Mouse (Mus musculus) stomach, embryonic 14.5 days (tissue): ENCODE results near the gene Nbr1. TPM values are rescaled to one million over a fixed set of nuclear protein-coding genes. Genes with fewer than 3 reads are reported as not detected.
"Not testable (repeated sequence)": the region's sequence is repeated elsewhere in the genome, so short reads cannot be mapped to it uniquely, and the experiment has no call there.

Source experiments
- ATAC-seq: fragments of 200-750 bp; cut with Nextera tagmentation; 2 replicates; pipeline ENCODE4 v1.8.0; 2017; ENCODE audit warnings: low read depth, moderate TSS enrichment; ENCODE audit not compliant: insufficient number of reproducible peaks, insufficient read depth, low FRiP score
- H3K27ac ChIP-seq: fragments of 300-500 bp; sonication (generic); 2 replicates; pipeline ENCODE4 v1.5.1; 2014; ENCODE audit warnings: mild to moderate bottlenecking, low read length, moderate library complexity, mixed read lengths
- H3K27me3 ChIP-seq: fragments of 300-500 bp; sonication (generic); 2 replicates; pipeline ENCODE4 v1.6.1; 2014; ENCODE audit warnings: low read length, control low read depth, mixed read lengths; ENCODE audit not compliant: control insufficient read depth, insufficient read depth
- H3K36me3 ChIP-seq: fragments of 300-500 bp; sonication (generic); 2 replicates; pipeline ENCODE4 v1.6.1; 2014; ENCODE audit warnings: mild to moderate bottlenecking, control low read depth, low read length, moderate library complexity, mixed read lengths; ENCODE audit not compliant: control insufficient read depth, insufficient read depth
- H3K4me1 ChIP-seq: fragments of 300-500 bp; sonication (generic); 2 replicates; pipeline ENCODE4 v1.6.1; 2014; ENCODE audit warnings: low read length, control low read depth, mixed read lengths; ENCODE audit not compliant: control insufficient read depth, insufficient read depth
- H3K4me2 ChIP-seq: fragments of 300-500 bp; sonication (generic); replicated peaks from 2 replicates; pipeline ENCODE4 v1.6.1; 2014; ENCODE audit warnings: low read depth, low read length, control low read depth
- H3K4me3 ChIP-seq: fragments of 300-500 bp; sonication (generic); 2 replicates; pipeline ENCODE4 v1.5.1; 2014; ENCODE audit warnings: low read depth, low read length, control low read depth
- H3K9ac ChIP-seq: fragments of 300-500 bp; sonication (generic); replicated peaks from 2 replicates; pipeline ENCODE4 v1.6.1; 2014; ENCODE audit warnings: low read depth, mild to moderate bottlenecking, control low read depth, low read length, moderate library complexity, mixed read lengths
- H3K9me3 ChIP-seq: fragments of 300-500 bp; sonication (generic); 2 replicates; pipeline ENCODE4 v1.6.1; 2016; ENCODE audit warnings: low read depth, low read length, control low read depth; ENCODE audit not compliant: control insufficient read depth
- WGBS: fragments of 180-500 bp; shearing (Covaris S2); extraction: QIAGEN DNeasy Blood & Tissue Kit; methylation state at CpG from one replicate; pipeline ENCODE4 v1.1.7; 2014; 5-methylcytosine and 5-hydroxymethylcytosine counted together
- polyA plus RNA-seq: library from polyadenylated mRNA; unstranded; fragments of >200 nt; fragmentation: Nextera tagmentation; extraction: Ambion mirVana; gene quantifications from 2 replicates; pipeline ENCODE4 v1.2.1, GENCODE M21; 2014

Gene Nbr1
- polyA plus RNA-seq, 1 experiment from 2014 or later = 59.8 TPM

GRCm38 (mm10) chr11:101562391-101562790 is 10.4 kb downstream of the Nbr1 start:
- H3K4me2 ChIP-seq = no peak overlapping the region
- no peak overlapping the region for H3K4me3 ChIP-seq
- 44% methylated on average over 5 of the region's 5 CpGs for WGBS
- H3K9ac ChIP-seq = no peak overlapping the region
- H3K36me3 ChIP-seq = peaks cover 68% of the 10 kb centered on the region
- ATAC-seq = no peak
- H3K27me3 ChIP-seq = no peaks in the 10 kb centered on the region
- H3K9me3 ChIP-seq = no peaks in the 10 kb centered on the region
- H3K27ac ChIP-seq = no peak overlapping the region
- no peaks in the 10 kb centered on the region for H3K4me1 ChIP-seq

- H3K4me2 ChIP-seq = no peak overlapping the region
- WGBS = 82% methylated on average over 3 of the region's 3 CpGs
- H3K27me3 ChIP-seq = no peaks in the 10 kb centered on the region
- H3K9ac ChIP-seq = no peak overlapping the region
- no peaks in the 10 kb centered on the region for H3K9me3 ChIP-seq
- no peak overlapping the region for H3K4me3 ChIP-seq
- no peak for ATAC-seq
- peaks cover 82% of the 10 kb centered on the region for H3K36me3 ChIP-seq
- H3K4me1 ChIP-seq = no peaks in the 10 kb centered on the region
- H3K27ac ChIP-seq = no peak overlapping the region
Observed at GRCm38 (mm10) chr11:101568421-101568820, 16.5 kb downstream of the Nbr1 start.

GRCm38 (mm10) chr11:101576116-101576515 is 24.2 kb downstream of the Nbr1 start:
- 81% methylated on average over 6 of the region's 6 CpGs for WGBS
- H3K36me3 ChIP-seq = peaks cover 80% of the 10 kb centered on the region

GRCm38 (mm10) chr11:101581081-101581764 is 29.3 kb downstream of the Nbr1 start:
- H3K36me3 ChIP-seq = peaks cover 31% of the 10 kb centered on the region
- H3K27ac ChIP-seq = no peak overlapping the region
- H3K27me3 ChIP-seq = no peaks in the 10 kb centered on the region
- no peak for ATAC-seq
- no peak overlapping the region for H3K4me2 ChIP-seq
- H3K9ac ChIP-seq = no peak overlapping the region
- no peaks in the 10 kb centered on the region for H3K4me1 ChIP-seq
- H3K4me3 ChIP-seq = no peak overlapping the region
- no peaks in the 10 kb centered on the region for H3K9me3 ChIP-seq
- 67% methylated on average over 6 of the region's 6 CpGs for WGBS

More at GRCm38 (mm10) chr11:101576116-101576515, 24.2 kb downstream of the Nbr1 start:
- ATAC-seq = no peak
- H3K27ac ChIP-seq = no peak overlapping the region
- H3K4me2 ChIP-seq = no peak overlapping the region
- no peaks in the 10 kb centered on the region for H3K27me3 ChIP-seq
- H3K9me3 ChIP-seq = no peaks in the 10 kb centered on the region
- no peak overlapping the region for H3K4me3 ChIP-seq
- H3K4me1 ChIP-seq = no peaks in the 10 kb centered on the region
- no peak overlapping the region for H3K9ac ChIP-seq

- H3K9me3 ChIP-seq = no peaks in the 10 kb centered on the region
- 0 out of 2 replicates have a peak within 1 kb of the TSS, but pooled peaks have one; percentile 1 for H3K9ac ChIP-seq
- peak; percentile 79; the same call in 1 of the 2 replicates for ATAC-seq
Observed at GRCm38 (mm10) chr11:101582054-101583035, 30.4 kb downstream of the Nbr1 start, which contains the start of gene Tmem106a. Gene Tmem106a (plus strand): TSS chr11:101582242.

GRCm38 (mm10) chr11:101583205-101583604 is 31.3 kb downstream of the Nbr1 start:
- H3K4me3 ChIP-seq = no peak overlapping the region
- no peak overlapping the region for H3K4me2 ChIP-seq
- no peaks in the 10 kb centered on the region for H3K4me1 ChIP-seq
- no peaks in the 10 kb centered on the region for H3K27me3 ChIP-seq
- no peak overlapping the region for H3K27ac ChIP-seq
- 90% methylated on average over 2 of the region's 2 CpGs for WGBS
- peaks cover 11% of the 10 kb centered on the region for H3K36me3 ChIP-seq
- no peak for ATAC-seq
- H3K9ac ChIP-seq = no peak overlapping the region
- no peaks in the 10 kb centered on the region for H3K9me3 ChIP-seq

More at GRCm38 (mm10) chr11:101582054-101583035, 30.4 kb downstream of the Nbr1 start, which contains the start of gene Tmem106a:
- Histone ChIP-seq H3K4me1 (no peaks in the 10 kb centered on the region), H3K27me3 (no peaks in the 10 kb centered on the region), H3K4me2 (peak within 1 kb of the TSS; percentile 46), H3K27ac (no peak within 1 kb of the TSS), H3K4me3 (peak within 1 kb of the TSS; percentile 27), H3K36me3 (peaks cover 20% of the 10 kb centered on the region)
- 19% methylated on average over 30 of the region's 31 CpGs for WGBS

GRCm38 (mm10) chr11:101585031-101585430 is 33.1 kb downstream of the Nbr1 start:
- H3K4me2 ChIP-seq, H3K9me3 ChIP-seq, H3K4me3 ChIP-seq, H3K36me3 ChIP-seq, H3K9ac ChIP-seq, H3K27me3 ChIP-seq, H3K4me1 ChIP-seq, ATAC-seq, H3K27ac ChIP-seq: not testable (repeated sequence)
- 100% methylated on average over 1 of the region's 1 CpGs for WGBS

GRCm38 (mm10) chr11:101585805-101586204 is 33.9 kb downstream of the Nbr1 start:
- Histone ChIP-seq H3K9me3 (no peaks in the 10 kb centered on the region), H3K4me1 (no peaks in the 10 kb centered on the region), H3K4me2 (no peak overlapping the region), H3K27me3 (no peaks in the 10 kb centered on the region), H3K9ac (no peak overlapping the region), H3K27ac (no peak overlapping the region), H3K4me3 (no peak overlapping the region), H3K36me3 (no peaks in the 10 kb centered on the region; the same call in 1 of the 2 replicates)
- no peak for ATAC-seq
- 76% methylated on average over 4 of the region's 4 CpGs for whole genome bisulfite sequencing
